Mouse (Mus musculus) urinary bladder, postnatal 25 days (tissue): ENCODE measurements at regions not wholly inside any gene's neighbourhood (a gene's known extent, or its start where the extent isn't known, plus 50 kb on each side); places are given as distances from the start of the nearest gene placed in this dataset.

Experiments used
- DNase-seq: peaks from one replicate; pipeline ENCODE4 v3.0.0; 2022; ENCODE audit warnings: low spot score

DNA sequence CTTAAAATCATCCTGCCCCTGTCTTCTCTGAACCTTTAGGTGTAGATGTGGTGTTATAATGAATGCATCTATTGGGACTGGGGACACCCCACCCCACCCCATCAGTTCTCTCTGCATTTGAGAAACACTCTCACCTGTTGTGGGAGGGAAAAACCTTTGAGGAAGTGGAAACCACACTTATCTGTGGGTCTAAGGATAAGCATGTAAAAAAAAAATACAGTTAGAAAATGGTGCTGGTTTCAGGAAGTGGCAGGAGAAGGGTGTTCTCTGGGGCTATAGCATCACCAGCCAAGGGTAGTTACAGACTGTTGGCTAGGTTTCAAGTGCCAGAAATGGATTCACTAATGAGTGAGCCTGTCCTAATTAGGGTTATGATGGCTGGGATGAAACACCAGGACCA is 91.1 kb upstream of the Rbm19 start:
- DNase-seq, result no peak

- no peak for DNase-seq
Measured at GRCm38 (mm10) chr5:120030904-120031303, 85.4 kb upstream of the Rbm19 start.

- no peak for DNase-seq
Measured at GRCm38 (mm10) chr5:120031614-120032013, 84.7 kb upstream of the Rbm19 start.

DNA sequence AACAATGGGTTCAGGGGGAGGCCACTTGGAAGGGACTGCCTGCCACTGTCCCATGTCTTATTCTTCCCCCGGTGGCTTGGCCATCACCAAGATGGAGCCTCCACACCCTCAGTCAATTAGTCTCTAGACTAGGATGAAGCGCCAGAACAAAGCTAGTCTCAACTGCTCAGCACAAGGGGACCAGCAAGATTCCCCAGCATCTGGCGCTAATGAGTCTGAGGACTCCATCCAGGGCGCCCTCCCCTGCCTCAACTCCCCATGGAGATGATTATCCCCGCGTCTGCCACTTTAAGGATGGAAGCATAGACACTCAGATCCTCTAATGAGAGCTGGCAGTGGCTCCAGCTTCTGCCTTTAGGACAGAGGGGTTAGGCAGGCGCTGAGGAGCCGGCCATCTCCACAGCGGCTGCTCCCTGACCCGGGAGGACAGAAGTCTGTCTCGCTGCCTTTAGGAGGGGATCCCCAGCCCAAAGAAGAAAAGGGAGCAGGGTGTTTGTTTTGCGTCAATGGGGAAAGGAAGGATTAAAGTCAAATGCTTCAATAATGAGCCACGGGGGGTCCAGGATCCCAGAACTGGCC is 81.7 kb upstream of the Rbm19 start:
- no peak for DNase-seq

DNA sequence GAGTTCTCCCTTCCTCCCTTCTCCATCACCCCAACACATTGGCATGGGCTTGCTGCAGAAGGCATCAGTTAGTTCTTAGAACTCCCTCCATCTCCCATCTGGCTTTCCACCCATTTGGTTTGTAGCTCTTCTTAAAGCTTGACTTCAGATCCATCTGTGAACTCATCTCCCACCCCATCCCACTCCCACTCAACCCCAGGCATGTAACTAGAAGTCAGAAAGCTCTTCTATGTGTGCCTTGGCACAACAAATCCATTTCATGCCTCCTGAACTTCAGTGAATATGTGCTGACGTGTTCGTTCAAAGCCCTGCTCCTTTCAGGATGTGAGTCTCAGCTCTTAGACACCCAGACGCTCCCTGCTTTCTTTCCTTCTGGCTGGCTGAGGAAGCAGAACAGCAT is 81.0 kb upstream of the Rbm19 start:
- DNase-seq, result no peak

GRCm38 (mm10) chr5:120037806-120038205 is 78.5 kb upstream of the Rbm19 start:
- no peak for DNase-seq

GRCm38 (mm10) chr5:120043786-120044185 is 72.5 kb upstream of the Rbm19 start:
- peak; percentile 18 for DNase-seq

GRCm38 (mm10) chr5:120049063-120049781 is 67.0 kb upstream of the Rbm19 start:
- no peak for DNase-seq

DNA sequence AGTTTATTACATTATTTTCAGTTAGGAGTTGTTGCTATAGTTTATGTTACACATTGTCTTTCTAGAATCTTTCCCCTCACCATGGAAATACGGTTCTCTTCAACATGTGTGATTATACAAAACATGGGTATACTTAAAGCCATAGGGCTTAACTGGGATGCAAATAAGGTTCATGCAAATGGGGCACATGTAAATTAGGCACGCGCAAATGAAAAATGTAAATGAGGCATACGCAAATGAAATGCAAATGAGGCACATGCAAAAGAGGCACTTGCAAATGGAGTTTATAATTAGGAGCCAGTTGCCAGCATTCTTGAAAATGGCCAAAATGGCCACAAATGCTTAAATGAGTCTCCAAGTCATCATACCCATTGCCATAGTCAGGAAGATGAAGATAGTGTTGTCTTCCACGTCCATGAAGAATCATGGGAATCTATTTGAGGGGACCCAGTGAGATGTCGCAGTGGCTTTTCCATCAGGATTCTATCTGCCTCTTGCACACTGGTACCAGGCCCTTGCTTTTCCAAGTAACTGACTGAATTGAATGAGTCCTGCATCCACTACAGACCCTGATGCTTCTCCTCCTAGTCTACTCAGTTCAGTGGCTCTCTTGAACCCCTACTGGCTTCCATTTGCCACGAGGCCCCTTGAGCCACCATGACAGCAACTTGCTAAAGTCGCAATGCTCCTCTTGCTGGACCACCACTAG is 65.4 kb upstream of the Rbm19 start:
- DNase-seq, result no peak

DNA sequence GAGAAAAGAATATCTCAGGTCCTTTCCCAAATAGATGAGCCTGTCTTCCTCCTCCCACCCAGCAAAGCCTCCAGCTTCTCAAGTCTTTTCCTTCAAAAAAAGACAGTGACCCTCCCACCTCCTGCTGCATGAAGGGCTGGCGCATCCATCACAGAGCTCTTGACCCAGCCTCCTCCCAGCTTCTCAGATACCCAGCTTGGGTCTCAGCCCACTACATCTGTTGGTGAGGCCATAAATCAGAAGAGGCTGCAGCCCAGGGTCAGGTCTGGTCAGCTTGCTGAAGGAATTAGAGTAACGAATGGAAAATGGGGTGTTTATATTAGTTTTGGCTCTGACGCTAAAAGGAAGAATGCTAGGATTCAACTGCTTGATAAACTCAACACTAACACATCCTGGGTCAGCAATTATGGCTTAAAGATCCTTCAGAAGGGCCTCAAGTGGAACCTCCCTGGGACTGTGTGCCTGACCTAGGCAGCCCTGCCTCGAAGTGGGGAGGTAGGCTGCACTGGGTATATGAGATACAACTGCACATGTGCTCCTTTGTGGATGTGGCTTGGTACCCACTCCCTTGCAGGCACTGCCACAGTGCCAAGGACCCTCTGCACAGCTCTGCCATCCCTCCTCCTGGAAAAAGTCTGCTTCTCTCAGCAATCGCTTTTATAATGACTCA is 61.6 kb upstream of the Rbm19 start:
- DNase-seq, result no peak
